Mouse (Mus musculus) erythroblast, embryonic 14.5 days (primary cell): ENCODE data around the gene Hsp90aa1.
"Not testable (repeated sequence)": the region's sequence is repeated elsewhere in the genome, so short reads cannot be mapped to it uniquely, and the experiment has no call there.

Experiments used
- GATA1 ChIP-seq: IDR thresholded peaks from 2 replicates; pipeline ENCODE4 v1.6.1; 2012; ENCODE audit warnings: low read length, inconsistent platforms, mixed read lengths
- TAL1 ChIP-seq: IDR thresholded peaks from 3 replicates; pipeline ENCODE4 v1.6.1; 2012; ENCODE audit warnings: low read length, inconsistent platforms, mixed read lengths

GRCm38 (mm10) chr12:110705419-110705818 is 2.9 kb upstream of the Hsp90aa1 start:
- not testable (repeated sequence) for TF ChIP-seq GATA1, TAL1
